Mouse (Mus musculus): Measurements from ENCODE around the gene Dbx2.

- TF ChIP-seq CTCF (IDR thresholded peaks at IDR 0.05): no peak
- TF ChIP-seq EP300 (IDR thresholded peaks at IDR 0.05): no peak
These were observed 15.4 kb downstream of the Dbx2 start for GRCm38 (mm10) chr15:95640347-95640746.

All from lung, postnatal 0 days (tissue).